Mouse (Mus musculus) telencephalon, adult 2 months (tissue): ENCODE data around the gene Carns1.

Experiments used
- DNase-seq: peaks from one replicate; pipeline ENCODE4 v3.0.0-alpha.2; 2011; ENCODE audit warnings: low read depth, low spot score

The Carns1 gene

GRCm38 (mm10) chr19:4171393-4172290, 3.6 kb downstream of the Carns1 start:
- DNase-seq, result no peak

- DNase-seq, result no peak
These were observed 4.4 kb downstream of the Carns1 start for GRCm38 (mm10) chr19:4170723-4171392.

- no peak for DNase-seq
These were observed 5.5 kb downstream of the Carns1 start for GRCm38 (mm10) chr19:4169810-4170209.

GRCm38 (mm10) chr19:4169378-4169784, 5.9 kb downstream of the Carns1 start:
- DNase-seq, result peak; percentile 97

- DNase-seq, result no peak
These were observed 8.4 kb downstream of the Carns1 start for GRCm38 (mm10) chr19:4166678-4167476.

GRCm38 (mm10) chr19:4164721-4165120, 10.6 kb downstream of the Carns1 start:
- no peak for DNase-seq

GRCm38 (mm10) chr19:4164100-4164499, 11.2 kb downstream of the Carns1 start:
- no peak for DNase-seq

- no peak for DNase-seq
These were observed 11.8 kb downstream of the Carns1 start for GRCm38 (mm10) chr19:4163543-4163887.

GRCm38 (mm10) chr19:4162646-4163542, 12.4 kb downstream of the Carns1 start, which contains the start of gene Rps6kb2:
Gene Rps6kb2 (minus strand): TSS chr19:4163354.
- peak; percentile 98 for DNase-seq

GRCm38 (mm10) chr19:4159049-4159448, 16.2 kb downstream of the Carns1 start:
- no peak for DNase-seq

GRCm38 (mm10) chr19:4156771-4157170, 18.5 kb downstream of the Carns1 start:
- no peak for DNase-seq

- no peak for DNase-seq
These were observed 19.2 kb downstream of the Carns1 start for GRCm38 (mm10) chr19:4156073-4156579.

- no peak for DNase-seq
These were observed 19.8 kb downstream of the Carns1 start for GRCm38 (mm10) chr19:4155223-4156072.

GRCm38 (mm10) chr19:4154437-4155222, 20.6 kb downstream of the Carns1 start:
- DNase-seq, result no peak

- DNase-seq, result no peak
These were observed 22.0 kb downstream of the Carns1 start, which contains the start of gene Ptprcap for GRCm38 (mm10) chr19:4153232-4153654. Gene Ptprcap (plus strand): TSS chr19:4153604.

- DNase-seq, result no peak
These were observed 22.6 kb downstream of the Carns1 start for GRCm38 (mm10) chr19:4152445-4153231.

- DNase-seq, result no peak
These were observed 23.4 kb downstream of the Carns1 start for GRCm38 (mm10) chr19:4151898-4152297.

- no peak for DNase-seq
These were observed 23.8 kb downstream of the Carns1 start for GRCm38 (mm10) chr19:4151488-4151860.
